Mouse (Mus musculus) left cerebral cortex, postnatal 36 days (tissue): ENCODE measurements at regions not wholly inside any gene's neighbourhood (a gene's known extent, or its start where the extent isn't known, plus 50 kb on each side); places are given as distances from the start of the nearest gene placed in this dataset.
A peak's percentile ranks its signal among the peaks of the same experiment; 100 is the strongest.

Experiments used
- DNase-seq, 2 experiments: peaks; one replicate each; pipeline ENCODE4 v3.0.0; 2021 to 2022; ENCODE audit warnings: low spot score in 2 of 2, mixed read lengths in 1 of 2
- intact Hi-C: fragments of 180-260 bp; cut with DNase I; formaldehyde crosslinking; loops from one replicate; pipeline ENCODE4 v1.15.1; 2025

DNA sequence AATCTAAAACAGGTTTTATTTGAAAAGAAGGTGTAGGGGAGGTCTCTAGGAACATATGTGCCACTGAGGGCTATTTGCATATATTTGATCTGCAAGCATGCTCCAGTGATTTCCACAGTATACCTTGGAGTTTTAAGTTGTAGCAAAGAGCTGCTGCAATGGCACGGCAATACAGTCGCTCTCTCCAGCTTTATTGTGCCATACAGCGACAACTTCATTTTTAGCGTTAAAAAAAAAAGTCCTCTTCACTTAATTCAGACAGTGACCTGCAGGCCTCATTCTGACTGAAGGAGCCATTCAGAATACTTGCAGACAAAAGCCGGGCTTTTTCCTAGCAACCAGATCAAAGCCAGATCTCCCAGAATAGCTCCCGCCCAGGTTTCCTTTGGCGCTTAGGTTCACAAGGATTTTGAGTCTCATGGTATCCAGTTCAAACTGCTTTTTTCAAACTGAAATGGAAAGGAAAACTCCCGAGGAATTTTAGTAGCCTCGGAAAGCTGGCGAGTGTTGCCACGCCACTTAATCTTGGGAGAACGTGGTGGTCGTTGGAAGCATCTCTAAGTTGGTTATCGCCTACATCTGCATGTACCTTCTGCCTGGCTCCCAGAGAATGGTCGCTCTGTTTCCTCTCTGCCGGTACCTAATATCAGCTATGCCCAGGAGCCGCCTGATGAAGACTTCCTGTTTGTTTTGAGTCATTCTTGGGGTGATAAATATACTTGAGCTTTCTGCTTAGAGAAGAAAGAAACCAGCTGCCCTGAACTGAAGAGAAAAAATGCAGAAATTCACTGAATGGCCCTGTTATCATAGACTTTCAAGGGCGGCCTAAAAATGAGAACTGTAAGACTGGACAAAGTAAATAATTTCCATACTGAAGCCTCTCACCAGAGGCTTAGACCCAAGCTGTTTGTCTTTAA, 67.8 kb upstream of the Zeb2 start:
- no peak for DNase-seq
- intact Hi-C loops, result loop anchor here (5.0 kb wide), 1 partner anchor 68 kb away; the partner anchor contains the start of gene Zeb2

GRCm38 (mm10) chr2:45184149-45184548, 67.0 kb upstream of the Zeb2 start:
- intact Hi-C loops, result loop anchor here (5.0 kb wide), 1 partner anchor 67 kb away; the partner anchor contains the start of gene Zeb2
- no peak for DNase-seq

DNA sequence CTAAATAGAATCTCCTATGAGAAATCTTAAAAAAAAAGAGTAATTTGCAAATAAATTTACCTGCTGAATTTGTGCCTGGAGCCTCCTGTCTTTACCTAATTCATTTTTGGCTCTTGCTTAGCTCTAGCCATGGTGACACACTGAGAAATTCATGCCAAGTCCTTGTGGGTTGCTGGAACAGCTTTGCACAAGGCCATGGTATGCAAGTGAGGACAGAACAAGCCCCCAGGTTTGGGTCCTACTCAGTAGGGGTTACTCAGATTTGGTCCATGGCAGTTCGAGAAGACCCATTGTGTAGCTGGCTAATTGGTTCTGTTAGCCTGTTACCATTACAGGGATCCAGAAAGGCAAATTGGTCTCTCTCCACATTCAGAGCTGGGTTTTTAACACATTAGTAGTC, 65.7 kb upstream of the Zeb2 start:
- intact Hi-C loops, result loop anchor here (5.0 kb wide), 1 partner anchor 66 kb away; the partner anchor contains the start of gene Zeb2
- no peak for DNase-seq

DNA sequence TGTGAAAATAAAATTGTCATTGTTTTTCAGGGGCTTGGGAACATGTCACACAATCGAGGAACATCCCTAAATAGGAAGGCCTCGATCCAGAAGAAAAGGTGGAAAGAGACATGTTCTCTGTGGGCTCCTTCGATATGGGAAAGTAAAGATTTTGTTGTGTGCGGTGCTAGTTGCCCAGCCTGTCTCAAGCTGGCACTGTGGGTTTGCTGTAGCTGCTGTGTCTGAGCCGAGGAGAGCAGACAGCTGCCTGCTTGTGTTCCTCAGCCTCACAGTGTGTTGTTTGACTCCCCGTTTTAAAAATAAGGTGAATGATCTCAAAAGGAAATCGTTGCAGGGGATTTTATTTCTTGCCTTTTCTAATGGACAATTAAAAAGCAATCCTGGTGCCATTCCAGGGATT, 64.4 kb upstream of the Zeb2 start:
- intact Hi-C loops, result loop anchor here (5.0 kb wide), 1 partner anchor 64 kb away; the partner anchor contains the start of gene Zeb2
- DNase-seq, result peak; percentile 14 to 18

- intact Hi-C loops, result no loop called here
- DNase-seq, result no peak
Observed at GRCm38 (mm10) chr2:45178849-45179453, 61.8 kb upstream of the Zeb2 start.

DNA sequence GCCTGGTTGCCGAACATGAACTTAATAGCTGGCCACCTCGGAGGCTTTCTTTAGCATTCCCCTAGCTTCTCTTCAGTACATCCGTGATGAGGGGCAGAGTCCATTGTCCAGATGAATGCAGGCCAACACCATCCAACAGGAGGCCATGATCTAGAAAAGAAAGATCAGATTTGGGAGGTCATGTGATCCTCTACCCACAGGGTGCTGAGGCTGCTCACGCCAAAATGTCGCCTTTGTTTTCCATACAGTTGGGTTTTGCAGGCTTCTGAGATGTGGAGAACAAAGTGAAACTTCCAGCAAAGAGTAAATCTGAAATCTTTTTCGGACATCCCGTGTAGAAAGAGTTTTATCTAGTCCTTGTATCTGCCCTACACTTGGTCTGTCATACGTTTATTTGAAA, 55.2 kb upstream of the Zeb2 start:
- DNase-seq, result no peak
- intact Hi-C loops, result no loop called here

GRCm38 (mm10) chr2:45171520-45172173, 54.5 kb upstream of the Zeb2 start:
- intact Hi-C loops, result no loop called here
- no peak for DNase-seq

- intact Hi-C loops, result no loop called here
- no peak for DNase-seq
Observed at GRCm38 (mm10) chr2:45170272-45170671, 53.1 kb upstream of the Zeb2 start.

DNA sequence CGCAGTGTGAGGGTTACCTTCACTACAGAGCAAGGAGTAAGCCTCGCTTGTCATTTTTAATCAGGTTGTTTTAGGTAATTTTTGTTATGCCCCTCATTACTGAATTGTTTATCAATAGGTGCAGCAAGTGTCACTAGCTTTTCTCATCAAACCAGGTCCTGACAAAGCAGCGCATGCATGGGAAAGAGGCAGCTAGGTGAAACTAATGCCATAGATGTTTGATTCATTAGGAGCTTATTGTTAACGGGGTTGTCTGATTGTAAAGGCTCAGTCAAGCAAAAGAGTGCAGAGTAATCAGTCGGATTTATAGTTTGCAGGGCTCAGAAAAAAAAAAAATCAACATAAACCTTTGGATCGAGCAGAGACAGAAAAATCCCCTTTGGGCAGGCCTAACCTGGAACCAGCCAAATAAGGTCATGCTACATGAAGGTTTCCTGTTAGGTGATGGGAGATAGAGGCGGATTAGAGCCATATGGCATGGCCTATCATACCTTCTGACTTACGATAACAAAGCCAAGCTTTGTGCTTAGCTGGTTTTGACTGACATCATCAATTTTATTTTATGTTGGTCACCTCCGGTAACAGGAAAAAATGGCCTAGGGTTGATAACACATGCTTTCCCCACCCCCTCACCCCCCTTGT, 52.4 kb upstream of the Zeb2 start:
- intact Hi-C loops, result no loop called here
- DNase-seq, result no peak

DNA sequence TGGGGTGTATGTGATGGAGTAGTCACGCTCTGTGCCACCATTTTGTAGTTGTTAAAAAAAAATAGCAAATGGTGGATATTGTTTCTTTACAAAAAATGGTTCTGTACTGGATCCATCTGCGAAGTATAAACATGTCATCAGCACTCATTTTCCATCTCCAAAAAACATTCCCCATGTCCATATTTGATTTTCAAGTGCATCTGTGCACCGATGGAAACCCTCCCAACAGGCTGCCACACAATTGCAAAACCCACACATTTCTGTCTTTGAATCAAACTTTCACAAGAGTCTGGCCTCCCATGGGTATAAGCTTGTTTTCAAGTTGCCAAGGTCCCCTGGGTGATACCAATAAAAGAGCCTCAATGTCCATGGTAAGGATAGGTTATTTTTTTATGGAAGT, 51.4 kb upstream of the Zeb2 start:
- no peak for DNase-seq

More for the DNA sequence above, 51.4 kb upstream of the Zeb2 start:
- intact Hi-C loops, result no loop called here
